ENCODE assay signal across 9 mouse cellular contexts in the genomic region with DNA sequence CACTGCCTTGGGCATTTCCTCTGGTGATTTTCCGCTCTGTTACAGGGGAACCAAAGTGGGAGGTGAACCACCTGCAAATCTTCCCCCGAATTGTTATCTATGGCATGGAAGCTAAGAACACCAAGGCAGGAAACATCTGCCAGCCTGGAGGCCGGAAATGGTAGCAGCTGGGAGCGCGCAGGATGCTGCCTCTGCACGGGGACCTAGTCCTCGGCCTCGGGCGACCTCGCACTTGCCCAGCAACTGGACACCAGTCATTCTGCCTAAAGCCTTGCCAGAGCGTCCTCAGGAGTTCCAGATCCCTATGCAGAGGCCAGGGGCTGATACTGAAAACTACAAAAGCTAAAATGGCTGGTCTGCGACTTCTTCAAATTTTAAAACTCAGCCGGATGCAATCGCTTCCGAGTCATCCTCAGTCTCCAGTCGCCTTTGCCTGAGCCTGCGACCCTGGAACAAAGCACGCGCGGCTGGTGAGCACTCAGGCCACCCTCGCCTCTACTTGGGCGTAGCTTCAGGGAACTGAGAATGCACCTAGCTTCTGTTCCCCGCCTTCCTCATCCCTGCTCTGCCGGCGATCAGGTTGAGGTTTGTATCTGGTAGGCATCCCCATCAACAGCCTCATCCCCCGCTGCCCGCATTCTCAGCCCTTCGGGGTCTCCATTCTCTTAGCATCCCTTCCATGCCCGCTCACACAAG. TPM values are rescaled to one million over a fixed set of nuclear protein-coding genes. Genes with fewer than 3 reads are reported as not detected.
DNase-seq lines count a peak whose midpoint lies in the region; ATAC-seq lines count a peak whose summit lies in the region.
"Had no signal": no experiment of that assay in that cellular context is flagged by ENCODE, and none has a peak within 500 bp of the region (broad histone marks: within the 10 kb centered on the region; RNA-seq: fewer than 3 reads in every experiment).

No protein-coding gene starts in this region.

- H3K9ac ChIP-seq in kidney, embryonic 16.5 days (replicated peaks; ENCODE audit: low read length) = no peak overlapping the region
- peak overlapping the region; percentile 88 for H3K9ac ChIP-seq in forebrain, embryonic 13.5 days
- H3K9ac ChIP-seq in intestine, embryonic 14.5 days (ENCODE audit: low read length) = no peak overlapping the region
- no peak overlapping the region for H3K9ac ChIP-seq in liver, embryonic 11.5 days (ENCODE audit: low read depth, low read length)

- H3K27me3 ChIP-seq in kidney, embryonic 16.5 days (ENCODE audit: insufficient read depth, low read length) = peaks cover 23% of the 10 kb centered on the region
- H3K27me3 ChIP-seq in forebrain, embryonic 13.5 days = no peaks in the 10 kb centered on the region
- peaks cover 27% of the 10 kb centered on the region for H3K27me3 ChIP-seq in intestine, embryonic 14.5 days (replicated peaks; ENCODE audit: control insufficient read depth, insufficient read depth, low read length)
- peaks cover 28% of the 10 kb centered on the region for H3K27me3 ChIP-seq in liver, embryonic 11.5 days (replicated peaks; ENCODE audit: control insufficient read depth, insufficient read depth, low read length)

- H3K4me3 ChIP-seq in kidney, embryonic 16.5 days (ENCODE audit: low read length) = peak overlapping the region; percentile 41
- peak overlapping the region; percentile 59 for H3K4me3 ChIP-seq in forebrain, embryonic 13.5 days
- H3K4me3 ChIP-seq in intestine, embryonic 14.5 days (ENCODE audit: low read depth, low read length) = peak overlapping the region; percentile 31
- H3K4me3 ChIP-seq in liver, embryonic 11.5 days (ENCODE audit: low read depth, low read length) = peak overlapping the region; percentile 27

- H3K4me1 ChIP-seq in kidney, embryonic 16.5 days (ENCODE audit: insufficient read depth, low read length) = peaks cover 11% of the 10 kb centered on the region; the same call in 1 of the 2 replicates
- peaks cover 28% of the 10 kb centered on the region for H3K4me1 ChIP-seq in forebrain, embryonic 13.5 days
- H3K4me1 ChIP-seq in intestine, embryonic 14.5 days (replicated peaks; ENCODE audit: control insufficient read depth, insufficient read depth, low read length) = peaks cover 6% of the 10 kb centered on the region; the same call in 1 of the 2 replicates
- no peaks in the 10 kb centered on the region; the same call in 1 of the 2 replicates for H3K4me1 ChIP-seq in liver, embryonic 11.5 days (replicated peaks; ENCODE audit: control insufficient read depth, insufficient read depth, low read length)

- H3K27ac ChIP-seq in kidney, embryonic 16.5 days (ENCODE audit: low read length) = no peak overlapping the region
- H3K27ac ChIP-seq in forebrain, embryonic 13.5 days = peak overlapping the region; percentile 93
- no peak overlapping the region for H3K27ac ChIP-seq in intestine, embryonic 14.5 days (ENCODE audit: low read depth)
- H3K27ac ChIP-seq in liver, embryonic 11.5 days (ENCODE audit: low read depth, low read length) = no peak overlapping the region

- H3K36me3 ChIP-seq in kidney, embryonic 16.5 days (ENCODE audit: insufficient read depth, low read length) = no peaks in the 10 kb centered on the region
- H3K36me3 ChIP-seq in forebrain, embryonic 13.5 days (ENCODE audit: poor library complexity, severe bottlenecking) = no peaks in the 10 kb centered on the region
- H3K36me3 ChIP-seq in intestine, embryonic 14.5 days (ENCODE audit: control insufficient read depth, insufficient read depth, low read length) = no peaks in the 10 kb centered on the region
- no peaks in the 10 kb centered on the region for H3K36me3 ChIP-seq in liver, embryonic 11.5 days (ENCODE audit: control insufficient read depth, insufficient read depth, low read length)

- H3K4me2 ChIP-seq in kidney, embryonic 16.5 days (replicated peaks; ENCODE audit: low read depth, low read length) = peak overlapping the region; percentile 56
- H3K4me2 ChIP-seq in forebrain, embryonic 13.5 days = peak overlapping the region; percentile 78
- peak overlapping the region; percentile 51 for H3K4me2 ChIP-seq in intestine, embryonic 14.5 days (ENCODE audit: low read length)
- H3K4me2 ChIP-seq in liver, embryonic 11.5 days = peak overlapping the region; percentile 61

- H3K9me3 ChIP-seq in kidney, embryonic 16.5 days (ENCODE audit: low read length) = no peaks in the 10 kb centered on the region
- H3K9me3 ChIP-seq in forebrain, embryonic 13.5 days (replicated peaks) = no peaks in the 10 kb centered on the region
- no peaks in the 10 kb centered on the region for H3K9me3 ChIP-seq in intestine, embryonic 14.5 days (ENCODE audit: control insufficient read depth, low read length)
- H3K9me3 ChIP-seq in liver, embryonic 11.5 days (ENCODE audit: control insufficient read depth, low read length) = no peaks in the 10 kb centered on the region

- no peak for DNase-seq in kidney, postnatal 36 days
- DNase-seq in c-Kit-positive CD71-negative TER-119-negative erythroid progenitor cells, embryonic 14.5 days (ENCODE audit: low read depth) = peak; percentile 28
- peak; percentile 62 for DNase-seq in intestine, embryonic 14.5 days (ENCODE audit: low spot score)
- peak; percentile 33 for DNase-seq in liver, embryonic 11.5 days (ENCODE audit: low spot score)
- DNase-seq in retina, postnatal 7 days (ENCODE audit: low read depth, low spot score) = peak; percentile 0
- no peak for DNase-seq in adipocyte (ENCODE audit: low spot score)

- peak; percentile 72 for ATAC-seq in kidney, embryonic 16.5 days (ENCODE audit: low FRiP score, low TSS enrichment)
- ATAC-seq in forebrain, embryonic 13.5 days = peak; percentile 12; the same call in 1 of the 2 replicates
- no peak for ATAC-seq in intestine, embryonic 14.5 days (replicated peaks; ENCODE audit: low FRiP score, low TSS enrichment, low read depth)
- no peak for ATAC-seq in liver, embryonic 11.5 days (replicated peaks; ENCODE audit: low FRiP score)

- 2% methylated on average over 29 of the region's 29 CpGs for WGBS in kidney, embryonic 16.5 days
- WGBS in forebrain, embryonic 13.5 days = 2% methylated on average over 29 of the region's 29 CpGs
- WGBS in intestine, embryonic 14.5 days = 6% methylated on average over 29 of the region's 29 CpGs
- 4% methylated on average over 29 of the region's 29 CpGs for WGBS in liver, embryonic 11.5 days

RNA-seq across cellular contexts. Expression of gene Gria2, which starts 2.2 kb away (rescaled TPM):
- polyA plus RNA-seq in kidney, embryonic 16.5 days (2015; fragmentation: Nextera tagmentation; extraction: Ambion mirVana) = 0.54 and 0.89 TPM in 2 replicates
- 94.4 and 98.4 TPM in 2 replicates for polyA plus RNA-seq in forebrain, embryonic 13.5 days (2015; fragmentation: Nextera tagmentation; extraction: Ambion mirVana)
- polyA plus RNA-seq in intestine, embryonic 14.5 days (2014; fragmentation: Nextera tagmentation; extraction: Ambion mirVana) = 2.3 and 2.9 TPM in 2 replicates
- polyA plus RNA-seq in liver, embryonic 11.5 days (2014; fragmentation: Nextera tagmentation; extraction: Ambion mirVana) = 1.5 and 1.8 TPM in 2 replicates
- polyA plus RNA-seq: liver, adult 2 months had no signal

Comparison
In these comparisons a context has a peak if more than half of its experiments do, and no peak if none do; other contexts are left out.
1. ATAC-seq: peak in kidney, embryonic 16.5 days (single experiment) and forebrain, embryonic 13.5 days (single experiment); none in intestine, embryonic 14.5 days (single experiment) and liver, embryonic 11.5 days (single experiment).
2. DNase-seq: peak in c-Kit-positive CD71-negative TER-119-negative erythroid progenitor cells, embryonic 14.5 days (single experiment), intestine, embryonic 14.5 days (single experiment), liver, embryonic 11.5 days (single experiment) and retina, postnatal 7 days (single experiment); none in kidney, postnatal 36 days (0 of 2) and adipocyte (single experiment).
3. RNA of gene Gria2, which starts 2.2 kb away (polyA plus RNA-seq): 94.4 to 98.4 TPM in forebrain, embryonic 13.5 days; 2.3 to 2.9 TPM in intestine, embryonic 14.5 days, 1.5 to 1.8 TPM in liver, embryonic 11.5 days and 0.54 to 0.89 TPM in kidney, embryonic 16.5 days; every median in the first group is over 10 times any median in the second.
4. Peak in every context shown above with its lines, with median percentiles within 50 percentile points of each other: H3K4me2 ChIP-seq and H3K4me3 ChIP-seq.